Comparison of ENCODE assay signal across 9 mouse cellular contexts in genomic region chr11:22698057-22698941, GRCm38 (mm10).
A peak's percentile ranks its signal among the peaks of the same experiment; 100 is the strongest.
DNase-seq lines count a peak whose midpoint lies in the region; ATAC-seq and TF ChIP-seq lines count a peak whose summit lies in the region.
"Had no signal": no experiment of that assay in that cellular context is flagged by ENCODE, and none has a peak within 500 bp of the region (broad histone marks: within the 10 kb centered on the region; RNA-seq: fewer than 3 reads in every experiment).

No protein-coding gene starts in this region.

- H3K27me3 ChIP-seq in intestine, embryonic 14.5 days (replicated peaks; ENCODE audit: control insufficient read depth, insufficient read depth, low read length) = no peaks in the 10 kb centered on the region
- H3K27me3 ChIP-seq in intestine, postnatal 0 days (replicated peaks; ENCODE audit: control insufficient read depth, insufficient read depth, low read length) = no peaks in the 10 kb centered on the region
- no peaks in the 10 kb centered on the region for H3K27me3 ChIP-seq in forebrain, embryonic 16.5 days (replicated peaks; ENCODE audit: control insufficient read depth, insufficient read depth, low read length)
- no peaks in the 10 kb centered on the region for H3K27me3 ChIP-seq in liver, embryonic 11.5 days (replicated peaks; ENCODE audit: control insufficient read depth, insufficient read depth, low read length)
- no peaks in the 10 kb centered on the region for H3K27me3 ChIP-seq in lung, postnatal 0 days (replicated peaks; ENCODE audit: insufficient read depth, low read length)

- no peaks in the 10 kb centered on the region for H3K36me3 ChIP-seq in intestine, embryonic 14.5 days (ENCODE audit: control insufficient read depth, insufficient read depth, low read length)
- H3K36me3 ChIP-seq in intestine, postnatal 0 days (ENCODE audit: control insufficient read depth, insufficient read depth) = no peaks in the 10 kb centered on the region
- H3K36me3 ChIP-seq in forebrain, embryonic 16.5 days (ENCODE audit: control insufficient read depth, insufficient read depth) = no peaks in the 10 kb centered on the region
- H3K36me3 ChIP-seq in liver, embryonic 11.5 days (ENCODE audit: control insufficient read depth, insufficient read depth, low read length) = no peaks in the 10 kb centered on the region
- no peaks in the 10 kb centered on the region for H3K36me3 ChIP-seq in lung, postnatal 0 days (ENCODE audit: insufficient read depth, low read length)
- H3K36me3 ChIP-seq: G1E had no signal

- H3K4me3 ChIP-seq in intestine, embryonic 14.5 days (ENCODE audit: low read depth, low read length) = no peak overlapping the region
- no peak overlapping the region for H3K4me3 ChIP-seq in intestine, postnatal 0 days (ENCODE audit: low read depth, low read length)
- no peak overlapping the region for H3K4me3 ChIP-seq in forebrain, embryonic 16.5 days (replicated peaks; ENCODE audit: low read length)
- no peak overlapping the region for H3K4me3 ChIP-seq in liver, embryonic 11.5 days (ENCODE audit: low read depth, low read length)
- no peak overlapping the region for H3K4me3 ChIP-seq in lung, postnatal 0 days (ENCODE audit: low read depth, low read length)

- no peak for TF ChIP-seq CTCF in intestine, postnatal 0 days (IDR thresholded peaks at IDR 0.05; ENCODE audit: low read depth)
- no peak for TF ChIP-seq CTCF in lung, postnatal 0 days (IDR thresholded peaks at IDR 0.05)

- no peak for TF ChIP-seq EP300 in lung, postnatal 0 days (IDR thresholded peaks at IDR 0.05)

- WGBS in intestine, embryonic 14.5 days = 64% methylated on average over 5 of the region's 5 CpGs
- WGBS in intestine, postnatal 0 days = 64% methylated on average over 5 of the region's 5 CpGs
- WGBS in forebrain, embryonic 16.5 days = 30% methylated on average over 5 of the region's 5 CpGs
- 68% methylated on average over 5 of the region's 5 CpGs for WGBS in liver, embryonic 11.5 days
- 62% methylated on average over 5 of the region's 5 CpGs for WGBS in lung, postnatal 0 days

- H3K9me3 ChIP-seq in intestine, embryonic 14.5 days (ENCODE audit: control insufficient read depth, low read length) = no peaks in the 10 kb centered on the region
- no peaks in the 10 kb centered on the region for H3K9me3 ChIP-seq in intestine, postnatal 0 days (ENCODE audit: control insufficient read depth)
- H3K9me3 ChIP-seq in forebrain, embryonic 16.5 days (ENCODE audit: control insufficient read depth, low read length) = no peaks in the 10 kb centered on the region
- H3K9me3 ChIP-seq in liver, embryonic 11.5 days (ENCODE audit: control insufficient read depth, low read length) = no peaks in the 10 kb centered on the region
- no peaks in the 10 kb centered on the region for H3K9me3 ChIP-seq in lung, postnatal 0 days (ENCODE audit: low read length)
- H3K9me3 ChIP-seq: G1E had no signal

- H3K4me1 ChIP-seq in intestine, embryonic 14.5 days (replicated peaks; ENCODE audit: control insufficient read depth, insufficient read depth, low read length) = 0 out of 2 replicates have a peak, but pooled peaks cover 6% of the 10 kb centered on the region
- H3K4me1 ChIP-seq in intestine, postnatal 0 days (replicated peaks; ENCODE audit: control insufficient read depth, insufficient read depth, low read length) = no peaks in the 10 kb centered on the region
- peaks cover 10% of the 10 kb centered on the region for H3K4me1 ChIP-seq in forebrain, embryonic 16.5 days (replicated peaks; ENCODE audit: control insufficient read depth, insufficient read depth, low read length)
- peaks cover 3% of the 10 kb centered on the region; the same call in 1 of the 2 replicates for H3K4me1 ChIP-seq in liver, embryonic 11.5 days (replicated peaks; ENCODE audit: control insufficient read depth, insufficient read depth, low read length)
- H3K4me1 ChIP-seq in lung, postnatal 0 days (ENCODE audit: insufficient read depth, low read depth, low read length) = peaks cover 5% of the 10 kb centered on the region; the same call in 1 of the 2 replicates

- H3K9ac ChIP-seq in intestine, embryonic 14.5 days (ENCODE audit: low read length) = no peak overlapping the region
- no peak overlapping the region for H3K9ac ChIP-seq in intestine, postnatal 0 days (ENCODE audit: low read depth, low read length)
- H3K9ac ChIP-seq in forebrain, embryonic 16.5 days (replicated peaks; ENCODE audit: low read depth, low read length) = no peak overlapping the region
- no peak overlapping the region for H3K9ac ChIP-seq in liver, embryonic 11.5 days (ENCODE audit: low read depth, low read length)
- no peak overlapping the region for H3K9ac ChIP-seq in lung, postnatal 0 days (replicated peaks; ENCODE audit: low read depth)

- 0 out of 2 replicates have a peak, but pooled peaks have one; percentile 43 for ATAC-seq in intestine, embryonic 14.5 days (replicated peaks; ENCODE audit: low FRiP score, low TSS enrichment, low read depth)
- no peak for ATAC-seq in intestine, postnatal 0 days
- peak; percentile 95 for ATAC-seq in forebrain, embryonic 16.5 days
- no peak for ATAC-seq in liver, embryonic 11.5 days (replicated peaks; ENCODE audit: low FRiP score)
- no peak for ATAC-seq in lung, postnatal 0 days

- no peak for DNase-seq in intestine, embryonic 14.5 days (ENCODE audit: low spot score)
- DNase-seq in cerebellum, adult 11-12 months = peak; percentile 90
- DNase-seq in left cerebral cortex, postnatal 25 days (ENCODE audit: low spot score in 2 of 2) = peak; percentile 21 to 53
- no peak for DNase-seq in liver, embryonic 11.5 days (ENCODE audit: low spot score)
- DNase-seq in lung, postnatal 0 days (ENCODE audit: low spot score) = no peak
- no peak for DNase-seq in gastrocnemius, postnatal 36 days

- intact Hi-C loops in left cerebral cortex, postnatal 25 days (cut with DNase I) = no loop called here
- intact Hi-C loops in gastrocnemius, postnatal 36 days (cut with DNase I) = no loop called here

- H3K27ac ChIP-seq in intestine, embryonic 14.5 days (ENCODE audit: low read depth) = no peak overlapping the region
- H3K27ac ChIP-seq in intestine, postnatal 0 days (ENCODE audit: low read depth, low read length) = no peak overlapping the region
- H3K27ac ChIP-seq in forebrain, embryonic 16.5 days (ENCODE audit: low read length) = no peak overlapping the region
- no peak overlapping the region for H3K27ac ChIP-seq in liver, embryonic 11.5 days (ENCODE audit: low read depth, low read length)
- H3K27ac ChIP-seq in lung, postnatal 0 days (ENCODE audit: low read length) = no peak overlapping the region

- no peak overlapping the region for H3K4me2 ChIP-seq in intestine, embryonic 14.5 days (ENCODE audit: low read length)
- no peak overlapping the region for H3K4me2 ChIP-seq in intestine, postnatal 0 days (replicated peaks; ENCODE audit: low read depth)
- no peak overlapping the region for H3K4me2 ChIP-seq in forebrain, embryonic 16.5 days (ENCODE audit: low read length)
- H3K4me2 ChIP-seq in liver, embryonic 11.5 days = no peak overlapping the region
- no peak overlapping the region for H3K4me2 ChIP-seq in lung, postnatal 0 days (replicated peaks; ENCODE audit: low read depth, low read length)

Comparison
In these comparisons a context has a peak if more than half of its experiments do, and no peak if none do; other contexts are left out.
1. ATAC-seq: peak in intestine, embryonic 14.5 days (single experiment) and forebrain, embryonic 16.5 days (single experiment); none in intestine, postnatal 0 days (single experiment), liver, embryonic 11.5 days (single experiment) and lung, postnatal 0 days (single experiment).
2. DNase-seq: peak in cerebellum, adult 11-12 months (single experiment) and left cerebral cortex, postnatal 25 days (2 of 2); none in intestine, embryonic 14.5 days (single experiment), liver, embryonic 11.5 days (single experiment), lung, postnatal 0 days (single experiment) and gastrocnemius, postnatal 36 days (0 of 2).